Mouse (Mus musculus) neural tube, embryonic 12.5 days (tissue): ENCODE measurements around the gene Slc31a1. TPM values are rescaled to one million over a fixed set of nuclear protein-coding genes. Genes with fewer than 3 reads are reported as not detected.

ENCODE experiments used
- ATAC-seq: fragments of 200-750 bp; cut with Nextera tagmentation; 2 replicates; pipeline ENCODE4 v1.8.0; 2017; ENCODE audit warnings: low read depth, mild to moderate bottlenecking, moderate TSS enrichment, moderate library complexity; ENCODE audit not compliant: low FRiP score
- H3K27ac ChIP-seq: fragments of 300-500 bp; sonication (generic); 2 replicates; pipeline ENCODE4 v1.5.1; 2016
- H3K27me3 ChIP-seq: fragments of 300-500 bp; sonication (generic); replicated peaks from 2 replicates; pipeline ENCODE4 v1.6.1; 2016; ENCODE audit warnings: mild to moderate bottlenecking
- H3K36me3 ChIP-seq: fragments of 300-500 bp; sonication (generic); 2 replicates; pipeline ENCODE4 v1.6.1; 2016; ENCODE audit warnings: mild to moderate bottlenecking
- H3K4me1 ChIP-seq: fragments of 300-500 bp; sonication (generic); 2 replicates; pipeline ENCODE4 v1.6.1; 2016
- H3K4me2 ChIP-seq: fragments of 300-500 bp; sonication (generic); replicated peaks from 2 replicates; pipeline ENCODE4 v1.6.1; 2016; ENCODE audit warnings: mild to moderate bottlenecking
- H3K4me3 ChIP-seq: fragments of 300-500 bp; sonication (generic); 2 replicates; pipeline ENCODE4 v1.5.1; 2016
- H3K9ac ChIP-seq: fragments of 300-500 bp; sonication (generic); 2 replicates; pipeline ENCODE4 v1.6.1; 2016; ENCODE audit warnings: mild to moderate bottlenecking
- H3K9me3 ChIP-seq: fragments of 300-500 bp; sonication (generic); 2 replicates; pipeline ENCODE4 v1.6.1; 2016; ENCODE audit warnings: mild to moderate bottlenecking
- WGBS: fragments of 180-500 bp; shearing (Covaris S2); methylation state at CpG from one replicate; pipeline ENCODE4 v1.1.7; 2016; 5-methylcytosine and 5-hydroxymethylcytosine counted together
- polyA plus RNA-seq: library from polyadenylated mRNA; unstranded; fragments of >200 nt; fragmentation: Nextera tagmentation; extraction: Ambion mirVana; gene quantifications from 2 replicates; pipeline ENCODE4 v1.2.1, GENCODE M21; 2016

Gene Slc31a1
- polyA plus RNA-seq, 1 experiment from 2014 or later: 40.7 TPM

DNA sequence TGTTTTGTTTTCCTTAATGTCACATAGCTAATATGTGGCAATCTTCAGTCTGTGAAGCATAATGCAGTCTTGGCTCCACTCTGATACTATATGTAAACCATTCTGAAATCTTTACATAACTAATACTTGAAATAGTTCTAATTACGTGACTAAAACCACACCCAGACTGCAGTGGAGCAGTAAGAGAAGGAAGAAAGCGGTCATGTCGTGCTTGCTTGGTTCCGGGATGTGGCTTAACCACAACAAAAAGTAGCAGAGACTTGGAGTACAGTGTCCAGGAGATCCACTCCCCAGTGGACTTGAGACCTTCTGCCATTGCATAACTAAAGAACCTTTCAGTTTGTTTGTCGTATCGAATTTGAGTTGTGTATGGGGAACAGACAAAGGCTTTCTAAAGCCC, 7.1 kb downstream of the Slc31a1 start:
- Histone ChIP-seq H3K36me3 (no peaks in the 10 kb centered on the region), H3K27me3 (no peaks in the 10 kb centered on the region), H3K27ac (no peak overlapping the region), H3K4me2 (no peak overlapping the region), H3K4me1 (no peaks in the 10 kb centered on the region), H3K9me3 (no peaks in the 10 kb centered on the region), H3K9ac (no peak overlapping the region), H3K4me3 (no peak overlapping the region)
- WGBS: 92% methylated on average over 6 of the region's 6 CpGs
- no peak for ATAC-seq

DNA sequence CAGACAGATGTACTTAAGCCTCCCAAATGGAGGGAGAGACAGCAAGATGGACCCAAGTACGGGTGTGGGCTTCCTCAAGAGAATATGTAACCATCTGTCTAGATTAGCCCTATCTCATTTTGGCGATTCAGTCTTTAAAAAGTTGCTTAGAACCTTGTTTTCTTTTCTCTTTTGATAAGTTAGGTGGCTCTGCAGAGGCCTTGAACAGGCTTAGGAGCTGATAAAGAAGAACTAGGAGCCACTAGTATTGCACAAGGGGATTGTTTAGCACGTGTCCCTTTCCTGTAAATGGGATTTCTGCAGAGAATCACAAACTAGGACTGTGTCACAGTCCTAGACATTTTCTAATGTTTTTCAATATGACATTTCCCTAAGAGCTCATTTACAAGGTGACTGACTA, 8.6 kb downstream of the Slc31a1 start:
- H3K36me3 ChIP-seq: no peaks in the 10 kb centered on the region
- no peaks in the 10 kb centered on the region for H3K9me3 ChIP-seq
- H3K4me3 ChIP-seq: no peak overlapping the region
- no peaks in the 10 kb centered on the region for H3K27me3 ChIP-seq
- H3K9ac ChIP-seq: no peak overlapping the region
- WGBS: 84% methylated on average over 3 of the region's 3 CpGs
- no peak for ATAC-seq
- no peak overlapping the region for H3K27ac ChIP-seq
- H3K4me2 ChIP-seq: no peak overlapping the region
- no peaks in the 10 kb centered on the region for H3K4me1 ChIP-seq

DNA sequence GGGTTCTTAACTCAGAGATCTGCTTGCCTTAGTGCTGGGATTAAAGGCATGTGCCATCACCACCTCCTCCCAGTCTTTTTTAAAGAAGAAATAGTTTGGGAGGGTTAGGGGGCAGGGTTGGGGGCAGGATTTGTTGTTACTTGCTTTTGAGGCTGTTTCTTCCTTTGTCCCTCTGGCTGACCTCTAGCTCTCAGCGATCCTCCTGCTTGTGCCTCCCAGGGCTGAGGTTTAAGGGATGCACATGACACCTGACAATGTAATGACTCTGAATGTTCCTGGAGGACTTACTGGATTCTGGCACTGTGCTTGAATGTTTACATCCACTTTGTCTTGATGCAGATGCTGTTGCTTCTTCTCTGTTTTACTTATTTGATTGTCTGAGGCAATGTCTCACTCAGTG, 11.9 kb downstream of the Slc31a1 start:
- WGBS: 43% methylated on average over 1 of the region's 1 CpGs

DNA sequence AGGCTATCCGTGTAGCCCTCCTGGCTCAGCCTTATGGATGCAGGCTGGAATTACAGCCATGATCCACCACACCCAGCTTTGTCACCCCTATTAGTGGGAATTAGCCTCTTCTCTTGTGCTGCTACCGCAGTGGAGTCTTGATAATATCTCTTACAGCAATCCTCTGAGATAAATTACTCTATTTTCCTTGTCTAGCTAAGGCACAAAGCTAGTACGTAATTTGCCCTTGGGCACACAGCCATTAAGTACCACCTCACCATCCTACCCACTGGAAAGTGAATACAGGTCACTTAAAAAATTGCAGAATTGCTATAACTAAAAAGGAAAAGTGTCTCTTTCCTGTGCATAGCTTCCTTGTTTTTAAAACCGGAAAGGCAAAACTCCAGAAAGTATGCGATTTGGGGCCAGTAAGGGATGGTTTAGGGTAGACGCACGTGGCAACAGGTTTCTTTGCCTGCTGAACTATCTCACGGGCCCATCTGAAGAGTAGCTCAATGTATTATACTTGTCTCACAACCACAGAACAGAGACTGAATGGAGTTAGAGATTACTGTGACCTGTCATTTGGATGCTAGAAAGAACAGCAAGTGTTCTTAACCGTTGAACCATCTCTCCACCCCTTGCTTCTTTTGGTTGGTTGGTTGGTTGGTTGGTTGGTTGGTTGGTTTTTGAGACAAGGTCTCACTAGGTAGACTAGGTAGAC, 12.4 kb downstream of the Slc31a1 start:
- Histone ChIP-seq H3K9me3 (no peaks in the 10 kb centered on the region), H3K9ac (no peak overlapping the region), H3K27ac (no peak overlapping the region), H3K4me3 (no peak overlapping the region), H3K27me3 (no peaks in the 10 kb centered on the region), H3K36me3 (no peaks in the 10 kb centered on the region), H3K4me1 (no peaks in the 10 kb centered on the region), H3K4me2 (no peak overlapping the region)
- 92% methylated on average over 9 of the region's 9 CpGs for WGBS
- ATAC-seq: no peak

More for the DNA sequence above, 11.9 kb downstream of the Slc31a1 start:
- Histone ChIP-seq H3K9me3 (no peaks in the 10 kb centered on the region), H3K27ac (no peak overlapping the region), H3K9ac (no peak overlapping the region), H3K4me2 (no peak overlapping the region), H3K4me1 (no peaks in the 10 kb centered on the region), H3K36me3 (no peaks in the 10 kb centered on the region), H3K27me3 (no peaks in the 10 kb centered on the region), H3K4me3 (no peak overlapping the region)
- no peak for ATAC-seq

DNA sequence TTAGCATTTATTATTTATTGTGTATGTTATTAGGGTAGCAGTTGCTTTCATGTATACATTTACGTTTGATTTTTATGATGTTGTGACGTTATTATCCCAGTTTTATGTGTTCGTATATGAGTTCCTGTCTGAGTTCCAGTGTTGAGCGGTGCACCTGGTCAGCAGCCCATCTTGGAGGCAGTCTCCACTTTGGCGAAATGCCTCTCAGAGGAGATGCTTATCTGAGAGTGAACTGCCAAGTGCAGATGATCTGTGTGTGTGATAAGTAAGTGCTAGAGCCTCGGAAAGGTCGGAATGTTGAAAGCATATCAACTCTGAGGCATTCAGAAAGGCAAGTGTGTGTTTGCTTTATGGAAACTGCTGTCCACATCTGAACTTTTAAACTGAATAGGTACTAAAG, 13.1 kb downstream of the Slc31a1 start:
- H3K27me3 ChIP-seq: no peaks in the 10 kb centered on the region
- no peaks in the 10 kb centered on the region for H3K4me1 ChIP-seq
- H3K9me3 ChIP-seq: no peaks in the 10 kb centered on the region
- H3K36me3 ChIP-seq: no peaks in the 10 kb centered on the region
- H3K4me3 ChIP-seq: no peak overlapping the region
- H3K9ac ChIP-seq: no peak overlapping the region
- 92% methylated on average over 7 of the region's 7 CpGs for WGBS
- no peak overlapping the region for H3K4me2 ChIP-seq
- no peak for ATAC-seq
- no peak overlapping the region for H3K27ac ChIP-seq

DNA sequence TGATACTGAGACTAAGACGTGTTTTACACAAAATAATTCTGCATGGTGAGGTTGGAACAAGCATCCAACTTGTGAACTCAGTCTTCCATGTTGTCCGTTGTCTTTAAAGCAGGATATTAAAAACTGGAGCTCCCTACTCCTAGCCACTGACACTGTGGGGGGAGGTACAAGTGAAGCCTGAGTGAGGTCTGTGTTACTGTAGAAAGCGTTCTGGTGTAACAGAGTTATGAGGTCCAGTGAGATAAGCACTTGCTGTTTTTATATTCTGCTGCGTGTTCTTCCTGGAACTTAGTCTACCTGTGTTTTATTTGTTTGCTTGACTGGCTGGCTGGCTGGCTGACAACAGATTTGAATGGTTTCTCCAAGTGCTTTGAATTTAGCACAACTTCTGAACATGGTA, 13.8 kb downstream of the Slc31a1 start:
- ATAC-seq: no peak
- no peaks in the 10 kb centered on the region for H3K27me3 ChIP-seq
- no peak overlapping the region for H3K27ac ChIP-seq
- no peak overlapping the region for H3K4me3 ChIP-seq
- H3K9ac ChIP-seq: no peak overlapping the region
- no peaks in the 10 kb centered on the region for H3K4me1 ChIP-seq
- WGBS: 88% methylated on average over 4 of the region's 4 CpGs
- no peak overlapping the region for H3K4me2 ChIP-seq
- H3K36me3 ChIP-seq: no peaks in the 10 kb centered on the region
- H3K9me3 ChIP-seq: no peaks in the 10 kb centered on the region

DNA sequence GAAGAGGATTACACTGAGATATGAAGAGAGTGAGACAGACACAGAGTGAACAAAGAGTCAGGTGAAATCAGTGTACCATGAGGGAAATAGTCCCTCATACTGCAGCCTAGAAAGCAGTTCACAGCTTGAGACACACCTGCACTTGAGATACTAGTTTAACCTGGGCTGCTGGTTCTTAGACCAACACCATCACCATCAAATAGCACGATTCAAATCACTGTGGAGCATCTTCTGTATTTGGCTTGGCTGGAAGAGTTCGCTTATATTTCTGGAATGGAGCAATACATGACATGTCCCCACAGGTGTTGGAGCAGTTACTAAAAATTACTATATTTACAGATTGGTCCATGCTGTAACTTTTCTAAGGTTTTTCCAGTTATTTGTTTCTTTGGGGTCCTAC, 15.6 kb downstream of the Slc31a1 start:
- H3K4me3 ChIP-seq: no peak overlapping the region
- no peak overlapping the region for H3K27ac ChIP-seq
- H3K27me3 ChIP-seq: no peaks in the 10 kb centered on the region
- no peaks in the 10 kb centered on the region for H3K4me1 ChIP-seq
- H3K36me3 ChIP-seq: no peaks in the 10 kb centered on the region
- no peak overlapping the region for H3K4me2 ChIP-seq
- no peak overlapping the region for H3K9ac ChIP-seq
- H3K9me3 ChIP-seq: no peaks in the 10 kb centered on the region
- 96% methylated on average over 2 of the region's 2 CpGs for WGBS
- ATAC-seq: no peak

DNA sequence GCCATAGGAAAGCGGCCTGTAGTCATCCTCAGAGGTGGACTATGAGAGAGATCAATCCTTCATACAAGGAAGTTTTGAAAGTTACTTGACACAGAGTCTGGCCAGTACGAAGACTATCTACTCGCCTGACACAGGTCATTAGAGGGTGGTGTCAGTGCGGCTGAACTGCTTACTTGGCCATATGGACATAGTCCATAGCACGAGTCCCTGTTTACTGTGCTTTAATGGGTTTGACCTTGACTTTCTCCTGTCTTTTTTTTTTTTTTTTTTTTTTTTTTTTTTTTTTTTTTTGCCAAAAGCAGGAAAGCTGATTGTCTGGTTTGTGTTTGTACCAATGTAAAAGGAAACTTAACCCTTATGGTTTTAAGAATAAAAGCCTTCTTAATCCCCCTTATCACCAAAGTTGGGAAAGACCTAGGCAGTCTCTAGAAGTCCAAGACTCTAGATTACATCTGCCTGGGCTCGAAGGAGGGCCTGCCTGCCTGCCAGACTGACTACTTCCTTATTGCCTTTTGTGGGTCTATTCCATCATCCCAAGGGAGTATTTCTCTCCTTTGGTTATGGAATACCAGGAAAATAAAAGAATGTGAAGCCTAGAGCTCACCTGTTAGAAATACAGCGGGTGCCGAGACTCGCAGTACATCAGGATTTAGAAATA, 19.3 kb downstream of the Slc31a1 start:
- 93% methylated on average over 9 of the region's 9 CpGs for WGBS
- H3K9me3 ChIP-seq: no peaks in the 10 kb centered on the region
- no peak overlapping the region for H3K4me3 ChIP-seq
- H3K9ac ChIP-seq: no peak overlapping the region
- H3K27ac ChIP-seq: no peak overlapping the region
- no peak overlapping the region for H3K4me2 ChIP-seq
- H3K27me3 ChIP-seq: no peaks in the 10 kb centered on the region
- H3K36me3 ChIP-seq: no peaks in the 10 kb centered on the region
- ATAC-seq: no peak
- no peaks in the 10 kb centered on the region for H3K4me1 ChIP-seq

DNA sequence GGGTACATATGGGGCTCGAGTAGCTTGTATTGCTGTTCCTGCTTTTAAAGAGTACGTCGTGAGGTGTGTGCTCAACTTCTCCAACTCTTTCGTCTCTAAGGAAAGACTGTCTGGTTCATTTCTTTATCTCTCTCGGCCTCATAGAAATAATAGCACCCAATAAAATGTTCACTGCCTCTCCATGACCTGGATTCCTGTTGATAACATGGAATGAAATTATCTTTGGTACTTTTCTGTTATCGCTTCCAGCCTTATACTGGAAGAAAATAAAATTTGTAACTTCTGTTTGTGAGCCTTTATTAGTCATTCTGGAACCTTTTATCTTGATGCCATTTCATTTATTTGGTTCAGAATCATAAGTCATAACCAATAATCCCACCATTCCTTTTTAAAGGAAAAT, 22.7 kb downstream of the Slc31a1 start:
- Histone ChIP-seq H3K9me3 (no peaks in the 10 kb centered on the region), H3K27me3 (no peaks in the 10 kb centered on the region), H3K9ac (no peak overlapping the region), H3K27ac (no peak overlapping the region), H3K36me3 (peaks cover 14% of the 10 kb centered on the region), H3K4me3 (no peak overlapping the region), H3K4me1 (no peaks in the 10 kb centered on the region), H3K4me2 (no peak overlapping the region)
- ATAC-seq: no peak
- WGBS: 91% methylated on average over 6 of the region's 6 CpGs

DNA sequence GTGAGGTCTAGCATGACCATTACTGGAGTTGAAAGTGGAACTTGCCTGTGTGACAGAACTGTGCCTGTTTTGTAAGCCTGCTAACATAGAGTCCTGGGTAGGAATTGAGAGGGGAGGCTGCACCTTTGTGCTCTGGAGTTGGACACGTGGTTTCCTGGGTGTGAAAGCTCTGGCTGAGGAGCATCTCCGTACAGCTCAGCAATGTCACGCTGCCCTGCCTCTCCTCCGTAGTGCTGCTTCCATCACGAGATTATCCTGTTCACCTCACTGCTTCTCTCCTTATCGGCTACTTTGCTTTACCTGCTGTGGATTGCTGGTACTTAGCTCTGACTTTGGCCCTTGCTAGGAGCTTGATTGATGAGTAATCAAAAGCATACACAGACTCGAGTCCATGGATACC, 23.2 kb downstream of the Slc31a1 start:
- H3K9ac ChIP-seq: no peak overlapping the region
- WGBS: 88% methylated on average over 7 of the region's 7 CpGs
- H3K27ac ChIP-seq: no peak overlapping the region
- H3K36me3 ChIP-seq: peaks cover 19% of the 10 kb centered on the region
- no peak for ATAC-seq
- H3K27me3 ChIP-seq: no peaks in the 10 kb centered on the region
- no peaks in the 10 kb centered on the region for H3K4me1 ChIP-seq
- no peak overlapping the region for H3K4me2 ChIP-seq
- H3K9me3 ChIP-seq: no peaks in the 10 kb centered on the region
- no peak overlapping the region for H3K4me3 ChIP-seq

DNA sequence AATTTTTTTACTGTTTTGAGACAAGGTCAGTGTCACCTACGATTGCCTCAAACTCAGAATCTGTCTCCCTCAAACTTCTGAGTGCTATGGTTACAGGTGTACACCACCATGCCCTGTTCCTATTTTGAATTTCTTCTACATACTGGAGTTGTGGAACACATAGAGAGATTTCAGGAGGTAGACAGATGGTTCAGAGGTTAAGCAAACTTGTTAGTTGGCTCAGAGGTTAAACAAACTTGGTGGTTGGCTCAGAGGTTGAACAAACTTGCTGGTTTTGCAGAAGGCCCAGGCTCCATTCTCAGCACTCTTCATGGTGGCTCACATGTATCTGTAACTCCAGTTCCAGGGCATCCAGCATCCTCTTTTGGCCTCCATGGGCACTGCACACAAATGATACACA, 23.6 kb downstream of the Slc31a1 start:
- Histone ChIP-seq H3K4me2 (no peak overlapping the region), H3K4me3 (no peak overlapping the region), H3K9me3 (no peaks in the 10 kb centered on the region), H3K9ac (no peak overlapping the region), H3K36me3 (peaks cover 21% of the 10 kb centered on the region), H3K27me3 (no peaks in the 10 kb centered on the region), H3K4me1 (no peaks in the 10 kb centered on the region), H3K27ac (no peak overlapping the region)
- no peak for ATAC-seq
- WGBS: 92% methylated on average over 1 of the region's 1 CpGs

DNA sequence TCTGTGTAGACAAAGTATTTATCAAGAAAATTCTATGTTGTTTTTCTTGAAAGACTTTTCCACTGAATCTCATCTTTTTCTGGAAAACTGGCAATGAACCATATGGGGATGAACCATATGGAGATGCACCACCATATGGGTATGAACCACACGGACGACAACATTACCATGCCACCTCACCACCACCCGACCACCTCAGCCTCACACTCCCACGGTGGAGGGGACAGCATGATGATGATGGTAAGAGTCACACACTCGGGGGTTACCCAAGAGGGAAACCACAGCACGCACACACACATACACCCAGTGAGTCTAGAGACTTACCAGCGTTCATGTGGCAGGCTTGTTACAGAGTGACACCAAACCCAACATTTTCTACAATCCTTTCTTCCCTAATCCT, 24.9 kb downstream of the Slc31a1 start:
- Histone ChIP-seq H3K27me3 (no peaks in the 10 kb centered on the region), H3K4me1 (no peaks in the 10 kb centered on the region), H3K4me2 (no peak overlapping the region), H3K4me3 (no peak overlapping the region), H3K9ac (no peak overlapping the region), H3K9me3 (no peaks in the 10 kb centered on the region), H3K36me3 (peaks cover 22% of the 10 kb centered on the region), H3K27ac (no peak overlapping the region)
- no peak for ATAC-seq
- WGBS: 95% methylated on average over 7 of the region's 7 CpGs
